24 mouse cellular contexts compared by ENCODE assay signal in genomic region chr11:118693276-118693675, GRCm38 (mm10).
DNase-seq lines count a peak whose midpoint lies in the region; ATAC-seq lines count a peak whose summit lies in the region.
"Had no signal": no experiment of that assay in that cellular context is flagged by ENCODE, and none has a peak within 500 bp of the region (broad histone marks: within the 10 kb centered on the region; RNA-seq: fewer than 3 reads in every experiment).

No protein-coding gene starts in this region.

- ATAC-seq in heart, embryonic 12.5 days (ENCODE audit: insufficient number of reproducible peaks, low FRiP score), result no peak
- ATAC-seq: forebrain, embryonic 14.5 days; forebrain, postnatal 0 days; Patski had no signal

- H3K4me3 ChIP-seq in heart, embryonic 12.5 days, result no peak overlapping the region
- H3K4me3 ChIP-seq: embryonic facial prominence, embryonic 12.5 days; embryonic facial prominence, embryonic 15.5 days; heart, adult 2 months; heart, embryonic 10.5 days; hindbrain, embryonic 12.5 days; hindbrain, embryonic 15.5 days had no signal

- H3K4me1 ChIP-seq in heart, embryonic 12.5 days (replicated peaks), result no peaks in the 10 kb centered on the region

- no peaks in the 10 kb centered on the region for H3K36me3 ChIP-seq in heart, embryonic 12.5 days
- H3K36me3 ChIP-seq: embryonic facial prominence, embryonic 12.5 days; embryonic facial prominence, embryonic 15.5 days; G1E; heart, embryonic 10.5 days; hindbrain, embryonic 12.5 days; hindbrain, embryonic 15.5 days had no signal

- H3K27ac ChIP-seq in heart, embryonic 12.5 days (ENCODE audit: poor library complexity, severe bottlenecking), result no peak overlapping the region
- H3K27ac ChIP-seq: embryonic facial prominence, embryonic 12.5 days; embryonic facial prominence, embryonic 15.5 days; heart, adult 2 months; heart, embryonic 10.5 days; hindbrain, embryonic 12.5 days had no signal

- WGBS in heart, embryonic 12.5 days, result 70% methylated on average over 7 of the region's 7 CpGs

- peak; percentile 27 for DNase-seq in layer of hippocampus, adult 11-12 months (ENCODE audit: low spot score)
- DNase-seq in layer of hippocampus, postnatal 36 days, result no peak
- peak; percentile 55 for DNase-seq in layer of hippocampus, adult 9-11 months
- no peak for DNase-seq in layer of hippocampus, adult 9-10 months (ENCODE audit: low spot score)
- peak; percentile 69 for DNase-seq in brain, adult 2 months (ENCODE audit: low read depth, low spot score)
- DNase-seq: adrenal gland, postnatal 10 days; adrenal gland, postnatal 36 days; B cell, adult 2 months; cerebellum, adult 11 months; cerebellum, adult 2 months; cerebellum, adult 9-11 months; forebrain, postnatal 0 days; gastrocnemius, postnatal 10 days; gastrocnemius, postnatal 36 days; heart, adult 2 months had no signal

- H3K9me3 ChIP-seq in heart, embryonic 12.5 days (replicated peaks), result no peaks in the 10 kb centered on the region
- H3K9me3 ChIP-seq: embryonic facial prominence, embryonic 12.5 days; embryonic facial prominence, embryonic 15.5 days; heart, embryonic 10.5 days; hindbrain, embryonic 12.5 days; hindbrain, embryonic 15.5 days had no signal

- no peak overlapping the region for H3K4me2 ChIP-seq in heart, embryonic 12.5 days
- H3K4me2 ChIP-seq: embryonic facial prominence, embryonic 12.5 days; embryonic facial prominence, embryonic 15.5 days; hindbrain, embryonic 12.5 days; hindbrain, embryonic 15.5 days had no signal

- H3K27me3 ChIP-seq in heart, embryonic 12.5 days (replicated peaks), result peaks cover 65% of the 10 kb centered on the region
- H3K27me3 ChIP-seq: embryonic facial prominence, embryonic 12.5 days; hindbrain, embryonic 12.5 days; hindbrain, embryonic 15.5 days had no signal

- H3K9ac ChIP-seq in heart, embryonic 12.5 days, result no peak overlapping the region
- H3K9ac ChIP-seq: embryonic facial prominence, embryonic 12.5 days; embryonic facial prominence, embryonic 15.5 days; forebrain, postnatal 0 days; hindbrain, embryonic 12.5 days; hindbrain, embryonic 15.5 days had no signal

Comparison
In these comparisons a context has a peak if more than half of its experiments do, and no peak if none do; other contexts are left out.
1. DNase-seq: peak in layer of hippocampus, adult 11-12 months (single experiment), layer of hippocampus, adult 9-11 months (single experiment) and brain, adult 2 months (single experiment); none in layer of hippocampus, postnatal 36 days (0 of 2) and layer of hippocampus, adult 9-10 months (single experiment).